Mouse (Mus musculus): ENCODE measurements around the gene Dpm1. TPM values are rescaled to one million over a fixed set of nuclear protein-coding genes. Genes with fewer than 3 reads are reported as not detected.

Gene Dpm1
- total RNA-seq (2021) = 100 to 1,000 TPM in 1 of 2 experiments, 10 to 100 TPM in 1; 93.0 to 109 TPM
- long read RNA-seq, experiment 1, transcript Dpm1-209 (9 exons, 2,293 nt) = major isoform, 59 of 120 reads
- long read RNA-seq, experiment 1, transcript Dpm1-204 (7 exons, 630 nt) = minor isoform, 12 of 120 reads
- long read RNA-seq, experiment 1, partial matches to known transcripts = 43 of 120 reads
- long read RNA-seq, experiment 1, other reads (novel, unspliced or antisense) = 4 of 120 reads
- long read RNA-seq, experiment 2, full-length matches to known transcripts = 72 of 106 reads
- long read RNA-seq, experiment 2, partial matches to known transcripts = 23 of 106 reads
- long read RNA-seq, experiment 2, other reads (novel, unspliced or antisense) = 11 of 106 reads

DNA sequence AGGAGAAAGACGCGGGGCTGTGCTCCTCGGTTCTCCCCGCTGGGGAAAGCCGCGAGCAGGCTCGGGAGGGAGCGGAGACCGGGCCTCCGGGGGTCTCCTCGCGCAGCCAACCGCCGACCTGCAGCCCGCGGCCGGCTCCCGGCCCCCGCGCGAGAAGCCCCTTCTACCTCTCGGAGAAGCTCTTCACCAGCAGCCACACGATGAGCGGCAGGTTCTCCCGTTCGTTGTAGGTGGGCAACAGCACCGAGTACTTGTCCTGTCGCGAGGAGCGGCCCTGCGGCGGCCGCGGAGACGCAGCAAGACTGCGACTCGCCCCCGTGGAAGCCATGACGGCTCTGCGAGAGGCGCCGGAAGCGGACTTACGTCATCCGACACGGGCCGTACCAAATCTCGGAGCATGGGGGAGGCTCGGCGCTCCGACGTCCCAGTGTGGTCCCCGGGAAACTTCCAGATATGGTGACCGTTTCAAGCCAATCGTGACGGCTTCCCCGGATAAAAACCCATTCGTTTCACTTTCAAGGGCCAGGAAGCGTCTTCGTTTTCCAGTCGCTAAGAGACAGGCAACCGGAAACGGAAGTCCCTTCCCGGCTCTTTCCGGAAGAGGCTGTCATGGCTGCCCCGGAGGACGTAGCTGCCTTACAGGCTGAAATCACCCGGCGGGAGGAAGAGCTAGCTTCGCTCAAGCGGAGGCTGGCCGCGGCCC is at the start of gene Dpm1, which contains the start of the genes Gm20716 and Mocs3:
Gene Dpm1 (minus strand): TSS at position 566 of the 703 bp plus-strand sequence.
Gene Gm20716 (minus strand): TSS at position 339 of the 703 bp plus-strand sequence.
Gene Mocs3 (plus strand): TSS at position 597 of the 703 bp plus-strand sequence.
- DNase-seq (ENCODE audit: low spot score in 2 of 2) = peak; percentile 69 to 78

- peak; percentile 29 to 44 for DNase-seq (ENCODE audit: low spot score in 2 of 2)
Observed at GRCm38 (mm10) chr2:168274374-168274935, 44.1 kb upstream of the Dpm1 start.

- no peak for DNase-seq (ENCODE audit: low spot score in 2 of 2)
Observed at GRCm38 (mm10) chr2:168273387-168273786, 43.0 kb upstream of the Dpm1 start.

- DNase-seq (ENCODE audit: low spot score in 2 of 2) = no peak
Observed at GRCm38 (mm10) chr2:168268033-168268432, 37.6 kb upstream of the Dpm1 start.

GRCm38 (mm10) chr2:168260900-168261299 is 30.5 kb upstream of the Dpm1 start:
- DNase-seq (ENCODE audit: low spot score in 2 of 2) = no peak

GRCm38 (mm10) chr2:168260124-168260523 is 29.7 kb upstream of the Dpm1 start:
- DNase-seq (ENCODE audit: low spot score in 2 of 2) = no peak

- no peak for DNase-seq (ENCODE audit: low spot score in 2 of 2)
Observed at GRCm38 (mm10) chr2:168259046-168259445, 28.7 kb upstream of the Dpm1 start.

GRCm38 (mm10) chr2:168257188-168257587 is 26.8 kb upstream of the Dpm1 start:
- no peak for DNase-seq (ENCODE audit: low spot score in 2 of 2)

DNA sequence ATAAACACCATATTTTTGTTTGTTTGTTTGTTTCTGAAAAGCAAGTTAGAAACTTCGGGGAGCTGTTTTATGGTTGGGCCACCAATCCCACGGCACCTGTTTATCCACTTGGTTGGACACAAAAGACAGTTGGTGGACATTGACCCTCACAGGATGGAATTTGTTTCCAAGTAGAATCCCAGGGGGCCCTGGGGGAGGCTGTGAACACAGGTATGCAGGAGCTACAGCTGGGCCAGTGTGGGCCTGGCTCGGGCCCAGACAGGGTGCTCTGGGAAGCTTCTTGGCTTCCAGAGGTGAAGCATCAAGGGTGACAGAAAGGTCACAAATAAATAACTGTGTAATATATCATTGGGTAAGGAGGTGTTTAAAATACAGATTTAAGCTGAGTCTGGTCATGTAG is 26.1 kb upstream of the Dpm1 start:
- DNase-seq (ENCODE audit: low spot score in 2 of 2) = no peak

DNA sequence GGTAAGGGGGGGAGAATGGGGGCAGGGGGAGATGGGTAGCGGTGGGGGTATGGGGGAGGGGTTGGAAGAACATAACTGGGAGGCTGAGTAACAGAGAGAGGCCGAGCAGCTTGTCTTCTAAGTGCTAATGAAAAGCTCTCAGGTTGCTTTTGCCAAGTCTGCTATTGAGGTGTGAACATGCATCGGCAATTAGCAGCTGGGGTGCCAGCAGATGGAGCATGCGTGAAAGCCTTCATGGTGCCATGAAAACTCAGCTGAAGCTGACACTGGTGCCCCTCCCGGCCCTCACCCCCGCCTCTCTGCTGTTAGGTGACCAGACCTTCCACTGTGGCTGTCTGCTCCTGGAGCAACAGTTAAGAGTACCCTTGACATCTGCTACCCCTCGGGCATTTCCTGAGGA is 23.4 kb upstream of the Dpm1 start:
- no peak for DNase-seq (ENCODE audit: low spot score in 2 of 2)

DNA sequence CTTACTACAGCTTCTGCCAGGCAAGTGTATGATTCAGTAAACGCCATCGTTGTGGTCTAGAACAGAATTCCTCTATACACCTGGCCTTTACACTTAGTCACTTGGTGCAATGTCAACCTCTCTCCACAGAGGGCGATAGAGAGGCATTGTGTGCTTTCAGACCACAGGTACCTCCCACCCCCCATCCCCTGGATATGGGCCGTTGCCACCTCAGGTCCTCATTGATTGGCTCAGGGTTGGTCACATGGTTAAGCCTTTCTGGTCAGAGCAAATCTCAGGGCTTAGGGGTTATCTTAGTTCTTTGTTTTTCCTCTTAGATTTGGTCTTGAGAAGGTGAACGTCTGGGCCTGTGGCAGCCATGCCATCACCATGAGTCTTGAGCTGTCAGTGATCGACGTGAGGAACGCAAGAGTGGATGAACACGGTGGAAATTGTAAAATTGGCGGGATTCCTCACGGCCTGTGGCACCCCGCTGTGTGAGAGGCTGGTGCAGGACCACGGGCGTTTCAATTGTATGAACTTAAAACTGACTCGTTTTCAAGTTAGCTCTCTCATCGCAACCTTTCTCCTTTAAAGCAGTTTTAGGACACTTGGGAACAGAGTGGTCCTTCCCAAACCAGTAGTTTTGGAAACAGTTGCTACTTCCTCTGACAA is 22.4 kb upstream of the Dpm1 start:
- DNase-seq (ENCODE audit: low spot score in 2 of 2) = no peak

DNA sequence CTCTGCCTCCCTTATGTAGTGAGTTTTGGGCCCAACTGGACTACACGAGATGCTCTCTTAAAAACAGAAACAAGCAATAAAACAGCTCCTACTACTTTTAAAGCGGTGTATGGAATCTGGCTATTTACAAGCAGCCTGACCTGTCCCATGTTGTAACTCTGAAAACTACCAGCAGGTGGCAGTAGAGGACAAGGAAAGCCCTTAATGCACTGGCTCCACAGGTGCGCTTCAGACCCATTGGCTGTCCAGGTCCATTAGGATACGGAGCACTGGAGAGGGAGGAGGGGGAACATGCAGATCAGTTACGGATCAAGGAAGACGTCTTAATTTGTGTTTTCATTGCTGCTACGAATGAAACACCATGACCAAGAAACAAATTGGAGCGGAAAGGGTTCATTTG is 19.9 kb upstream of the Dpm1 start:
- DNase-seq (ENCODE audit: low spot score in 2 of 2) = peak; percentile 48 to 72

GRCm38 (mm10) chr2:168248856-168249245 is 18.5 kb upstream of the Dpm1 start:
- DNase-seq (ENCODE audit: low spot score in 2 of 2) = no peak

GRCm38 (mm10) chr2:168248167-168248855 is 17.9 kb upstream of the Dpm1 start:
- DNase-seq (ENCODE audit: low spot score in 2 of 2) = no peak

GRCm38 (mm10) chr2:168245571-168245970 is 15.2 kb upstream of the Dpm1 start:
- no peak for DNase-seq (ENCODE audit: low spot score in 2 of 2)

DNA sequence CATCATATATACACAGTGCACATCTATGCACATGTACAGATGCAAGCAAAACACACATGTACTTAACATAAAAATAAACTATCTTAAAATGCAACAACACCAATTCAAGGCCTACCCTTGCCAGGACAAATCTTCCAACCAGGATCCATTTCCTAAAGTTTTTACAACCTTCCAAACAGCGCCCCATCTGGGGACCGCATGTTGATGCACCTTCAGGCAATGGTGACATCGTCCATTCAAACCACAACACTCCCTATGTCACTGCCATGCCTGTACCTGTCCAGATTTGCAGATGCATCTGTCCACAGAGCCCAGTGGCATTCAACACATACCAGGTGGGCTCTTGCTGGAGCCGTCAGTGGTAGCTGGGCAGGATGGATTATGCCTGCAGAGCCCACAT is 12.9 kb upstream of the Dpm1 start:
- DNase-seq (ENCODE audit: low spot score in 2 of 2) = no peak

- DNase-seq (ENCODE audit: low spot score in 2 of 2) = no peak
Observed at GRCm38 (mm10) chr2:168242841-168243240, 12.4 kb upstream of the Dpm1 start.

DNA sequence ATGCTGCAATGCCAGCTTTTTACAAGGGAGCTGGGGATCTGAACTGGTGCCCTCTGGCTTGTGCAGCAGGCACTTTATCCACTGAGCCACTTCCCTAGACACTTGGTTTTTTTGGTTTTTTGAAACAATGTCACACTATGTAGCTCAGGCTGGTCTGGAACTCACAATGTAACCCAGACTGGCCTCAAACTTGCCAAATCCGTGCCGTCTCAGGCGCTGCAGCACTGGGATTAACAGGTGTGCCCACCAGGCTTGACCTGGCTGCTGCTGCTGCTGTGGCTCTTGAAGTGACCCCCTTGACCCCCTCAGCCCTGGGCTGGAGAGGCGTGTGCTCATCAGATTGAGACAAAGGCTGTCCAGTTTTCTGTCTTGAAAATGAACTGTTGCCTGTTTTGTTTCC is 7.9 kb upstream of the Dpm1 start:
- DNase-seq (ENCODE audit: low spot score in 2 of 2) = no peak

GRCm38 (mm10) chr2:168233286-168233685 is 2.9 kb upstream of the Dpm1 start:
- no peak for DNase-seq (ENCODE audit: low spot score in 2 of 2)

DNA sequence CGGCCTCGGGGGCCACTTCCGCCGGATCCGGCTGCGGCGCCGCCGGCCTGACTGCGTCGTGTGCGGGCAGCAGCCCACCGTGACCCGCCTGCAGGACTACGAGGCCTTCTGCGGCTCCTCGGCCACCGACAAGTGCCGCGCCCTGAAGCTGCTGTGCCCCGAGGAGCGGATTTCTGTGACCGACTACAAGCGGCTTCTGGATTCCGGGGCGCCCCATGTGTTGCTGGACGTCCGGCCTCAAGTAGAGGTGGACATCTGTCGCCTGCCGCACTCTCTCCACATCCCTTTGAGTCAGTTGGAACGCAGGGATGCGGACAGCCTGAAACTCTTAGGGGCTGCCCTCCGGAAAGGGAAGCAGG is 1.1 kb upstream of the Dpm1 start:
- no peak for DNase-seq (ENCODE audit: low spot score in 2 of 2)

All from adrenal gland, postnatal 4 days (tissue).